In genomic region chr3:78059826-78060591, GRCm38 (mm10) we compare ENCODE assay signal across 18 mouse cellular contexts.
A peak's percentile ranks its signal among the peaks of the same experiment; 100 is the strongest.
DNase-seq lines count a peak whose midpoint lies in the region; ATAC-seq and TF ChIP-seq lines count a peak whose summit lies in the region.
"Had no signal": no experiment of that assay in that cellular context is flagged by ENCODE, and none has a peak within 500 bp of the region (broad histone marks: within the 10 kb centered on the region; RNA-seq: fewer than 3 reads in every experiment).

No protein-coding gene starts in this region.

- ATAC-seq in forebrain, embryonic 15.5 days (replicated peaks) = peak; percentile 86
- ATAC-seq in limb, embryonic 14.5 days (ENCODE audit: low FRiP score, low read depth) = no peak
- ATAC-seq: liver, embryonic 12.5 days; midbrain, embryonic 16.5 days had no signal

- no peak for TF ChIP-seq POLR2A in limb, embryonic 14.5 days (IDR thresholded peaks at IDR 0.05; ENCODE audit: borderline replicate concordance, extremely low read depth, insufficient read depth, insufficient read length)

- H3K4me3 ChIP-seq in forebrain, embryonic 15.5 days = no peak overlapping the region
- H3K4me3 ChIP-seq in forebrain, embryonic 10.5 days = no peak overlapping the region
- H3K4me3 ChIP-seq in limb, embryonic 14.5 days (replicated peaks; ENCODE audit: low read length) = no peak overlapping the region
- H3K4me3 ChIP-seq in limb, embryonic 10.5 days = no peak overlapping the region
- H3K4me3 ChIP-seq: heart, adult 2 months; hindbrain, embryonic 15.5 days; liver, embryonic 12.5 days; megakaryocyte, embryonic 14.5 days had no signal

- DNase-seq in forebrain, embryonic 10.5 days (ENCODE audit: extremely low spot score, low spot score) = no peak
- peak; percentile 31 for DNase-seq in limb, embryonic 14.5 days (ENCODE audit: low spot score)
- no peak for DNase-seq in limb, embryonic 10.5 days (ENCODE audit: low spot score)
- DNase-seq in cerebellum, adult 8-10 months = peak; percentile 21
- DNase-seq in layer of hippocampus, adult 9-11 months = peak; percentile 16
- DNase-seq in kidney, postnatal 14 days = no peak
- DNase-seq in testis, postnatal 14 days (ENCODE audit: low spot score) = no peak
- DNase-seq: B cell, adult 2 months; heart, adult 2 months; kidney, adult 11 months; kidney, postnatal 36 days; right cerebral cortex, postnatal 25 days; thymus, adult 18-20 months had no signal

- 65% methylated on average over 6 of the region's 6 CpGs for WGBS in forebrain, embryonic 15.5 days
- 87% methylated on average over 6 of the region's 6 CpGs for WGBS in forebrain, embryonic 10.5 days
- whole genome bisulfite sequencing in limb, embryonic 14.5 days = 58% methylated on average over 6 of the region's 6 CpGs
- 89% methylated on average over 6 of the region's 6 CpGs for WGBS in limb, embryonic 10.5 days

- H3K27ac ChIP-seq in forebrain, embryonic 15.5 days (replicated peaks) = no peak overlapping the region
- no peak overlapping the region for H3K27ac ChIP-seq in forebrain, embryonic 10.5 days
- no peak overlapping the region for H3K27ac ChIP-seq in limb, embryonic 14.5 days (replicated peaks; ENCODE audit: low read depth, low read length)
- H3K27ac ChIP-seq in limb, embryonic 10.5 days = no peak overlapping the region
- H3K27ac ChIP-seq: heart, adult 2 months; hindbrain, embryonic 15.5 days; liver, embryonic 12.5 days had no signal

- peaks cover 7% of the 10 kb centered on the region for H3K4me1 ChIP-seq in forebrain, embryonic 15.5 days
- 0 out of 2 replicates have a peak, but pooled peaks cover 4% of the 10 kb centered on the region for H3K4me1 ChIP-seq in forebrain, embryonic 10.5 days
- no peaks in the 10 kb centered on the region for H3K4me1 ChIP-seq in limb, embryonic 14.5 days (ENCODE audit: control insufficient read depth, insufficient read depth, low read length)
- peaks cover 5% of the 10 kb centered on the region for H3K4me1 ChIP-seq in limb, embryonic 10.5 days
- H3K4me1 ChIP-seq: hindbrain, embryonic 15.5 days; liver, embryonic 12.5 days; megakaryocyte, embryonic 14.5 days had no signal

- H3K4me2 ChIP-seq in forebrain, embryonic 15.5 days (replicated peaks) = no peak overlapping the region
- no peak overlapping the region for H3K4me2 ChIP-seq in limb, embryonic 14.5 days (replicated peaks; ENCODE audit: low read depth, low read length, severe bottlenecking)
- H3K4me2 ChIP-seq: hindbrain, embryonic 15.5 days; liver, embryonic 12.5 days had no signal

- H3K36me3 ChIP-seq in forebrain, embryonic 15.5 days = no peaks in the 10 kb centered on the region
- H3K36me3 ChIP-seq in forebrain, embryonic 10.5 days (replicated peaks) = no peaks in the 10 kb centered on the region
- no peaks in the 10 kb centered on the region for H3K36me3 ChIP-seq in limb, embryonic 14.5 days (ENCODE audit: control insufficient read depth, insufficient read depth, low read length)
- H3K36me3 ChIP-seq in limb, embryonic 10.5 days = no peaks in the 10 kb centered on the region
- H3K36me3 ChIP-seq: hindbrain, embryonic 15.5 days; liver, embryonic 12.5 days had no signal

- no peak overlapping the region for H3K9ac ChIP-seq in forebrain, embryonic 15.5 days (replicated peaks)
- no peak overlapping the region for H3K9ac ChIP-seq in limb, embryonic 14.5 days (ENCODE audit: low read depth, low read length, severe bottlenecking)
- H3K9ac ChIP-seq: hindbrain, embryonic 15.5 days; liver, embryonic 12.5 days had no signal

- no peaks in the 10 kb centered on the region for H3K9me3 ChIP-seq in forebrain, embryonic 15.5 days
- no peaks in the 10 kb centered on the region for H3K9me3 ChIP-seq in forebrain, embryonic 10.5 days
- no peaks in the 10 kb centered on the region for H3K9me3 ChIP-seq in limb, embryonic 14.5 days (ENCODE audit: control insufficient read depth, low read length)
- H3K9me3 ChIP-seq in limb, embryonic 10.5 days (replicated peaks) = no peaks in the 10 kb centered on the region
- H3K9me3 ChIP-seq: hindbrain, embryonic 15.5 days; liver, embryonic 12.5 days; megakaryocyte, embryonic 14.5 days had no signal

- no peaks in the 10 kb centered on the region for H3K27me3 ChIP-seq in forebrain, embryonic 15.5 days
- H3K27me3 ChIP-seq in forebrain, embryonic 10.5 days (ENCODE audit: poor library complexity, severe bottlenecking) = no peaks in the 10 kb centered on the region
- no peaks in the 10 kb centered on the region for H3K27me3 ChIP-seq in limb, embryonic 14.5 days (ENCODE audit: control insufficient read depth, insufficient read depth, low read length)
- H3K27me3 ChIP-seq in limb, embryonic 10.5 days (ENCODE audit: low read depth, poor library complexity, severe bottlenecking) = no peaks in the 10 kb centered on the region
- H3K27me3 ChIP-seq: hindbrain, embryonic 15.5 days; liver, embryonic 12.5 days; megakaryocyte, embryonic 14.5 days had no signal

Comparison
In these comparisons a context has a peak if more than half of its experiments do, and no peak if none do; other contexts are left out.
1. DNase-seq: peak in limb, embryonic 14.5 days (single experiment), cerebellum, adult 8-10 months (single experiment) and layer of hippocampus, adult 9-11 months (single experiment); none in forebrain, embryonic 10.5 days (single experiment), limb, embryonic 10.5 days (single experiment), kidney, postnatal 14 days (single experiment) and testis, postnatal 14 days (single experiment).